Mouse (Mus musculus): ENCODE results near the gene Rfpl4. TPM values are rescaled to one million over a fixed set of nuclear protein-coding genes. Genes with fewer than 3 reads are reported as not detected.
"Not testable (repeated sequence)": the region's sequence is repeated elsewhere in the genome, so short reads cannot be mapped to it uniquely, and the experiment has no call there.

Rfpl4 gene
- polyA plus RNA-seq, 1 experiment from 2014 or later = not detected

- Histone ChIP-seq H3K4me3 (no peak overlapping the region), H3K4me1 (peaks cover 12% of the 10 kb centered on the region; the same call in 1 of the 2 replicates), H3K9me3 (replicated peaks) (no peaks in the 10 kb centered on the region), H3K27me3 (ENCODE audit: low read depth, poor library complexity, severe bottlenecking) (no peaks in the 10 kb centered on the region), H3K27ac (no peak overlapping the region), H3K36me3 (peaks cover 95% of the 10 kb centered on the region)
- WGBS = 92% methylated on average over 15 of the region's 15 CpGs
- DNase-seq (ENCODE audit: low spot score) = no peak
Measured at GRCm38 (mm10) chr7:5091008-5091728, 25.6 kb downstream of the Rfpl4 start.

GRCm38 (mm10) chr7:5089853-5090252 lies 26.9 kb downstream of the Rfpl4 start:
- H3K27me3 ChIP-seq (ENCODE audit: low read depth, poor library complexity, severe bottlenecking) = no peaks in the 10 kb centered on the region
- DNase-seq (ENCODE audit: low spot score) = no peak
- H3K27ac ChIP-seq = no peak overlapping the region
- no peaks in the 10 kb centered on the region for H3K9me3 ChIP-seq (replicated peaks)
- H3K4me3 ChIP-seq = no peak overlapping the region
- H3K36me3 ChIP-seq = peaks cover 95% of the 10 kb centered on the region
- H3K4me1 ChIP-seq = peaks cover 14% of the 10 kb centered on the region; the same call in 1 of the 2 replicates
- WGBS = 96% methylated on average over 15 of the region's 15 CpGs

- Histone ChIP-seq H3K4me1 (peaks cover 14% of the 10 kb centered on the region; the same call in 1 of the 2 replicates), H3K4me3 (no peak overlapping the region), H3K27me3 (ENCODE audit: low read depth, poor library complexity, severe bottlenecking) (no peaks in the 10 kb centered on the region), H3K36me3 (peaks cover 95% of the 10 kb centered on the region), H3K27ac (no peak overlapping the region), H3K9me3 (replicated peaks) (no peaks in the 10 kb centered on the region)
- no peak for DNase-seq (ENCODE audit: low spot score)
- WGBS = 88% methylated on average over 4 of the region's 4 CpGs
Measured at GRCm38 (mm10) chr7:5087886-5088285, 28.9 kb downstream of the Rfpl4 start.

GRCm38 (mm10) chr7:5086921-5087440 lies 29.8 kb downstream of the Rfpl4 start:
- H3K9me3 ChIP-seq (replicated peaks) = no peaks in the 10 kb centered on the region
- no peak for DNase-seq (ENCODE audit: low spot score)
- no peak overlapping the region for H3K4me3 ChIP-seq
- H3K4me1 ChIP-seq = peaks cover 14% of the 10 kb centered on the region; the same call in 1 of the 2 replicates
- no peaks in the 10 kb centered on the region for H3K27me3 ChIP-seq (ENCODE audit: low read depth, poor library complexity, severe bottlenecking)
- H3K27ac ChIP-seq = no peak overlapping the region
- peaks cover 92% of the 10 kb centered on the region for H3K36me3 ChIP-seq
- 40% methylated on average over 5 of the region's 5 CpGs for WGBS

GRCm38 (mm10) chr7:5085512-5085911 lies 31.2 kb downstream of the Rfpl4 start:
- H3K9me3 ChIP-seq (replicated peaks) = no peaks in the 10 kb centered on the region
- H3K4me3 ChIP-seq = no peak overlapping the region
- H3K4me1 ChIP-seq = peaks cover 25% of the 10 kb centered on the region
- peaks cover 80% of the 10 kb centered on the region for H3K36me3 ChIP-seq
- 94% methylated on average over 1 of the region's 1 CpGs for WGBS
- H3K27ac ChIP-seq = no peak overlapping the region
- DNase-seq (ENCODE audit: low spot score) = no peak
- H3K27me3 ChIP-seq (ENCODE audit: low read depth, poor library complexity, severe bottlenecking) = no peaks in the 10 kb centered on the region

GRCm38 (mm10) chr7:5083325-5084105 lies 33.2 kb downstream of the Rfpl4 start:
- no peaks in the 10 kb centered on the region for H3K9me3 ChIP-seq (replicated peaks)
- no peaks in the 10 kb centered on the region for H3K27me3 ChIP-seq (ENCODE audit: low read depth, poor library complexity, severe bottlenecking)
- peaks cover 28% of the 10 kb centered on the region for H3K4me1 ChIP-seq
- H3K4me3 ChIP-seq = no peak overlapping the region
- WGBS = 94% methylated on average over 18 of the region's 18 CpGs
- no peak for DNase-seq (ENCODE audit: low spot score)
- H3K27ac ChIP-seq = no peak overlapping the region
- H3K36me3 ChIP-seq = peaks cover 75% of the 10 kb centered on the region

GRCm38 (mm10) chr7:5081939-5082338 lies 34.8 kb downstream of the Rfpl4 start:
- H3K9me3 ChIP-seq (replicated peaks) = no peaks in the 10 kb centered on the region
- H3K27me3 ChIP-seq (ENCODE audit: low read depth, poor library complexity, severe bottlenecking) = no peaks in the 10 kb centered on the region
- H3K27ac ChIP-seq = no peak overlapping the region
- peaks cover 22% of the 10 kb centered on the region for H3K4me1 ChIP-seq
- no peak overlapping the region for H3K4me3 ChIP-seq
- peaks cover 75% of the 10 kb centered on the region for H3K36me3 ChIP-seq
- DNase-seq (ENCODE audit: low spot score) = no peak
- WGBS = 97% methylated on average over 2 of the region's 2 CpGs

GRCm38 (mm10) chr7:5081241-5081640 lies 35.5 kb downstream of the Rfpl4 start:
- Histone ChIP-seq H3K4me1 (peaks cover 17% of the 10 kb centered on the region), H3K36me3 (peaks cover 76% of the 10 kb centered on the region), H3K27me3 (ENCODE audit: low read depth, poor library complexity, severe bottlenecking) (no peaks in the 10 kb centered on the region), H3K4me3 (peak overlapping the region; percentile 81), H3K9me3 (replicated peaks) (no peaks in the 10 kb centered on the region), H3K27ac (no peak overlapping the region)
- WGBS = 79% methylated on average over 6 of the region's 6 CpGs
- no peak for DNase-seq (ENCODE audit: low spot score)

- Histone ChIP-seq H3K27ac (peak overlapping the region; percentile 89), H3K9me3 (replicated peaks) (no peaks in the 10 kb centered on the region), H3K4me1 (peaks cover 14% of the 10 kb centered on the region), H3K36me3 (peaks cover 75% of the 10 kb centered on the region), H3K4me3 (peak overlapping the region; percentile 81), H3K27me3 (ENCODE audit: low read depth, poor library complexity, severe bottlenecking) (no peaks in the 10 kb centered on the region)
- DNase-seq (ENCODE audit: low spot score) = no peak
- 23% methylated on average over 6 of the region's 6 CpGs for WGBS
Measured at GRCm38 (mm10) chr7:5080815-5081214, 35.9 kb downstream of the Rfpl4 start.

- H3K36me3 ChIP-seq = peaks cover 74% of the 10 kb centered on the region
- peaks cover 14% of the 10 kb centered on the region for H3K4me1 ChIP-seq
- H3K27ac ChIP-seq = peak within 1 kb of the TSS; percentile 89
- H3K9me3 ChIP-seq (replicated peaks) = no peaks in the 10 kb centered on the region
- DNase-seq (ENCODE audit: low spot score) = peak; percentile 99
- no peaks in the 10 kb centered on the region for H3K27me3 ChIP-seq (ENCODE audit: low read depth, poor library complexity, severe bottlenecking)
- peak within 1 kb of the TSS; percentile 81 for H3K4me3 ChIP-seq
- under 1% methylated on average over 71 of the region's 81 CpGs for WGBS
Measured at GRCm38 (mm10) chr7:5080010-5080751, 36.6 kb downstream of the Rfpl4 start, which contains the start of gene Epn1. TSS of gene Epn1 (plus strand) at chr7:5080235.

GRCm38 (mm10) chr7:5079365-5080009 lies 37.3 kb downstream of the Rfpl4 start:
- H3K9me3 ChIP-seq (replicated peaks); DNase-seq (ENCODE audit: low spot score); H3K27me3 ChIP-seq (ENCODE audit: low read depth, poor library complexity, severe bottlenecking): not testable (repeated sequence)
- Histone ChIP-seq H3K4me1 (peaks cover 14% of the 10 kb centered on the region), H3K36me3 (peaks cover 74% of the 10 kb centered on the region), H3K4me3 (peak overlapping the region; percentile 81), H3K27ac (peak overlapping the region; percentile 89; the same call in 1 of the 2 replicates)
- WGBS = 60% methylated on average over 11 of the region's 13 CpGs

GRCm38 (mm10) chr7:5076931-5077330 lies 39.8 kb downstream of the Rfpl4 start:
- DNase-seq (ENCODE audit: low spot score) = no peak
- 94% methylated on average over 2 of the region's 2 CpGs for WGBS

More at GRCm38 (mm10) chr7:5076931-5077330, 39.8 kb downstream of the Rfpl4 start:
- no peak overlapping the region for H3K4me3 ChIP-seq
- peaks cover 77% of the 10 kb centered on the region for H3K36me3 ChIP-seq
- H3K4me1 ChIP-seq = peaks cover 14% of the 10 kb centered on the region
- no peaks in the 10 kb centered on the region for H3K9me3 ChIP-seq (replicated peaks)
- no peak overlapping the region for H3K27ac ChIP-seq
- no peaks in the 10 kb centered on the region for H3K27me3 ChIP-seq (ENCODE audit: low read depth, poor library complexity, severe bottlenecking)
